ENCODE assay signal across 6 mouse cellular contexts in genomic region chr4:137847651-137848050, GRCm38 (mm10). TPM values are rescaled to one million over a fixed set of nuclear protein-coding genes. Genes with fewer than 3 reads are reported as not detected.
A peak's percentile ranks its signal among the peaks of the same experiment; 100 is the strongest.
DNase-seq lines count a peak whose midpoint lies in the region; ATAC-seq and TF ChIP-seq lines count a peak whose summit lies in the region.
"Not testable (repeated sequence)": the region's sequence is repeated elsewhere in the genome, so short reads cannot be mapped to it uniquely, and the experiment has no call there.

No protein-coding gene starts in this region.

- H3K27ac ChIP-seq in kidney, adult 2 months (ENCODE audit: insufficient read depth, low read depth, low read length): not testable (repeated sequence)

- ATAC-seq in granulocyte monocyte progenitor cell, adult 5-6 weeks (replicated peaks; ENCODE audit: poor library complexity, severe bottlenecking): peak; percentile 91
- 0 out of 2 replicates have a peak, but pooled peaks have one; percentile 51 for ATAC-seq in monocyte, adult 5-6 weeks (replicated peaks; ENCODE audit: insufficient number of reproducible peaks, low FRiP score, low TSS enrichment, poor library complexity, severe bottlenecking)

- not testable (repeated sequence) for H3K36me3 ChIP-seq in kidney, adult 2 months (ENCODE audit: control insufficient read depth, insufficient read depth, low read length)

- H3K27me3 ChIP-seq in kidney, adult 2 months (replicated peaks; ENCODE audit: control insufficient read depth, insufficient read depth, low read length): not testable (repeated sequence)

- TF ChIP-seq CTCF in kidney, adult 2 months (conservative IDR thresholded peaks at IDR 0.05; ENCODE audit: insufficient read depth, insufficient read length, low read depth, low read length): not testable (repeated sequence)

- not testable (repeated sequence) for H3K4me3 ChIP-seq in kidney, adult 2 months (ENCODE audit: insufficient read depth, low read depth, low read length)

- not testable (repeated sequence) for TF ChIP-seq POLR2A in kidney, adult 2 months (IDR thresholded peaks at IDR 0.05; ENCODE audit: low read depth, low read length)

- peak; percentile 30 for DNase-seq in brain, adult 2 months (ENCODE audit: low read depth, low spot score)
- DNase-seq in cerebellum, postnatal 14 days: peak; percentile 63 to 68
- peak; percentile 80 for DNase-seq in kidney, adult 2 months
- DNase-seq in kidney, postnatal 36 days: peak; percentile 46 to 66

- H3K4me1 ChIP-seq in kidney, adult 2 months (ENCODE audit: control insufficient read depth, insufficient read depth, low read length): not testable (repeated sequence)

- 50% methylated on average over 8 of the region's 8 CpGs for WGBS in kidney, adult 2 months

RNA-seq across cellular contexts. Expression of gene Ece1, which starts 14.4 kb away (rescaled TPM):
- total RNA-seq in granulocyte monocyte progenitor cell, adult 5-6 weeks (2014; fragmentation: Nextera tagmentation): 8.4 and 12.3 TPM in 2 replicates
- 3.7 and 4.8 TPM in 2 replicates for total RNA-seq in granulocyte monocyte progenitor cell, adult 5-6 weeks (2017)
- 30.7 and 33.7 TPM in 2 replicates for polyA plus RNA-seq in kidney, adult 2 months (2012; rRNA removed)
- 7.1 to 11.7 TPM (median 9.6 TPM) in 3 replicates for total RNA-seq in monocyte, adult 5-6 weeks (2017)

RNA-seq across cellular contexts. Expression of gene Alpl, which starts 51.5 kb away (rescaled TPM):
- total RNA-seq in granulocyte monocyte progenitor cell, adult 5-6 weeks (2014; fragmentation: Nextera tagmentation): not detected in 2 replicates
- total RNA-seq in granulocyte monocyte progenitor cell, adult 5-6 weeks (2017): not detected in 2 replicates
- 564 and 569 TPM in 2 replicates for polyA plus RNA-seq in kidney, adult 2 months (2012; rRNA removed)
- not detected in 3 replicates for total RNA-seq in monocyte, adult 5-6 weeks (2017)

Comparison
In these comparisons a context has a peak if more than half of its experiments do, and no peak if none do; other contexts are left out.
1. DNase-seq: peak in every context shown above with its lines; median percentile 80 in kidney, adult 2 months; 66 in cerebellum, postnatal 14 days; 56 in kidney, postnatal 36 days; 30 in brain, adult 2 months.